Mouse (Mus musculus) E14TG2a.4 (cell line): ENCODE data around the gene Fhit.

Experiments
- H3K27me3 ChIP-seq: 2 replicates; pipeline ENCODE4 v1.6.1; 2014; ENCODE audit warnings: low read length, control low read depth; ENCODE audit not compliant: insufficient read depth
- H3K36me3 ChIP-seq: 2 replicates; pipeline ENCODE4 v1.6.1; 2014; ENCODE audit warnings: low read length, control low read depth; ENCODE audit not compliant: insufficient read depth
- H3K4me1 ChIP-seq: replicated peaks from 2 replicates; pipeline ENCODE4 v1.6.1; 2014; ENCODE audit warnings: low read depth, low read length, control low read depth
- H3K4me3 ChIP-seq: replicated peaks from 2 replicates; pipeline ENCODE4 v1.5.1; 2014; ENCODE audit warnings: mild to moderate bottlenecking, low read length
- H3K9me3 ChIP-seq: 2 replicates; pipeline ENCODE4 v1.6.1; 2014; ENCODE audit warnings: low read length, control low read depth
- CTCF ChIP-seq: conservative IDR thresholded peaks from 2 replicates; pipeline ENCODE4 v1.5.1; 2014; ENCODE audit warnings: low read length
- NANOG ChIP-seq: IDR thresholded peaks from 2 replicates; pipeline ENCODE4 v1.6.1; 2014; ENCODE audit warnings: borderline replicate concordance, low read length, mixed read lengths
- POU5F1 ChIP-seq: IDR thresholded peaks from 2 replicates; pipeline ENCODE4 v1.6.1; 2014; ENCODE audit warnings: low read length, borderline replicate concordance

Fhit gene

GRCm38 (mm10) chr14:10122176-10122575 is 1039.7 kb downstream of the Fhit start:
- H3K9me3 ChIP-seq = 0 out of 2 replicates have a peak, but pooled peaks cover 4% of the 10 kb centered on the region
- no peaks in the 10 kb centered on the region for H3K4me1 ChIP-seq
- no peaks in the 10 kb centered on the region for H3K27me3 ChIP-seq
- H3K4me3 ChIP-seq = no peak overlapping the region
- no peak for TF ChIP-seq NANOG
- H3K36me3 ChIP-seq = no peaks in the 10 kb centered on the region

GRCm38 (mm10) chr14:10096236-10096635 is 1065.6 kb downstream of the Fhit start:
- no peaks in the 10 kb centered on the region for H3K4me1 ChIP-seq
- no peaks in the 10 kb centered on the region for H3K9me3 ChIP-seq
- TF ChIP-seq NANOG = no peak
- TF ChIP-seq CTCF = no peak
- no peak for TF ChIP-seq POU5F1
- H3K36me3 ChIP-seq = no peaks in the 10 kb centered on the region
- H3K27me3 ChIP-seq = no peaks in the 10 kb centered on the region
- H3K4me3 ChIP-seq = no peak overlapping the region

- Histone ChIP-seq H3K9me3 (no peaks in the 10 kb centered on the region), H3K4me1 (no peaks in the 10 kb centered on the region), H3K4me3 (no peak overlapping the region), H3K27me3 (no peaks in the 10 kb centered on the region), H3K36me3 (no peaks in the 10 kb centered on the region)
- TF ChIP-seq CTCF (no peak), POU5F1 (no peak), NANOG (no peak)
Measured at GRCm38 (mm10) chr14:10079062-10079461, 1082.8 kb downstream of the Fhit start.

- no peak overlapping the region for H3K4me3 ChIP-seq
- peaks cover 4% of the 10 kb centered on the region; the same call in 1 of the 2 replicates for H3K9me3 ChIP-seq
- peaks cover 8% of the 10 kb centered on the region for H3K4me1 ChIP-seq
- H3K36me3 ChIP-seq = no peaks in the 10 kb centered on the region
- H3K27me3 ChIP-seq = no peaks in the 10 kb centered on the region
- TF ChIP-seq POU5F1 (no peak), CTCF (no peak), NANOG (no peak)
Measured at GRCm38 (mm10) chr14:10049947-10050346, 1111.9 kb downstream of the Fhit start.

DNA sequence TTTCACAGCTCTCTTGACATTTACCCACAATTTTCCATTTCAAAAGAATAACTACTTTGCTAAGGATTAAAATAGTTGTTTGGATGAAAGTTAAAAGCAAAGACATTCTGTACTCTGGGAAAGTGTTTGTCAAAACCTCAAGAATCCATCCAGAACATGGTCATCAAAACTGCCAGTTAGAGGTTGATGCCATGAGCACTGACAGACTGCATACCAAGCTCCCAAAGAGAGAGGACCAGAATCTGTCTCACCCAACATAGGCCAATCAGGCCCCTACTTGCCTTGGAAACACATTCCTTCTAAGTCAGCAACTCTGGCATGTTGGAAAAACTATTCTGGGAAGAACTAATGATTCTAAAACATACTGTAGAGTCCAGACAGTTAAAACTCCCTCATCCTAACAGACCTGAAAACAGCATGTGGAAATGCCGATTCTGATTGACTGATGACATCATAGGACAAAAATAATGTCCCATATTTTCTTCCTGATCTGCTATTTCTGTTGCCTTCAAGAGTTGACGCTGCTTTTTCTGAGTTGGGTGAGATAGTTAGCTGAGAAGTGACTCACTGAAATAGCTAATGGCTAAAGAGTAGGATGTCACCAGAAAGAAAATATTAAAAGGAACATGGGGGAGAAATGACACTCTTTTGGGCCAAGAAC is 1114.6 kb downstream of the Fhit start:
- H3K4me1 ChIP-seq = peaks cover 8% of the 10 kb centered on the region
- H3K9me3 ChIP-seq = peaks cover 11% of the 10 kb centered on the region
- no peaks in the 10 kb centered on the region for H3K27me3 ChIP-seq
- TF ChIP-seq NANOG (no peak), POU5F1 (no peak), CTCF (no peak)
- no peak overlapping the region for H3K4me3 ChIP-seq
- H3K36me3 ChIP-seq = no peaks in the 10 kb centered on the region

- peaks cover 16% of the 10 kb centered on the region for H3K9me3 ChIP-seq
- H3K36me3 ChIP-seq = no peaks in the 10 kb centered on the region
- TF ChIP-seq NANOG (no peak), POU5F1 (no peak), CTCF (no peak)
- H3K27me3 ChIP-seq = no peaks in the 10 kb centered on the region
- peaks cover 8% of the 10 kb centered on the region for H3K4me1 ChIP-seq
- H3K4me3 ChIP-seq = no peak overlapping the region
Measured at GRCm38 (mm10) chr14:10046336-10047122, 1115.3 kb downstream of the Fhit start.

- Histone ChIP-seq H3K27me3 (no peaks in the 10 kb centered on the region; the same call in 1 of the 2 replicates), H3K9me3 (peaks cover 12% of the 10 kb centered on the region), H3K4me1 (no peaks in the 10 kb centered on the region), H3K36me3 (no peaks in the 10 kb centered on the region), H3K4me3 (no peak overlapping the region)
- no peak for TF ChIP-seq POU5F1
- TF ChIP-seq NANOG = no peak
- no peak for TF ChIP-seq CTCF
Measured at GRCm38 (mm10) chr14:10038021-10038420, 1123.8 kb downstream of the Fhit start.

GRCm38 (mm10) chr14:10036685-10037215 is 1125.1 kb downstream of the Fhit start:
- Histone ChIP-seq H3K9me3 (peaks cover 2% of the 10 kb centered on the region; the same call in 1 of the 2 replicates), H3K4me1 (no peaks in the 10 kb centered on the region), H3K36me3 (no peaks in the 10 kb centered on the region), H3K27me3 (no peaks in the 10 kb centered on the region; the same call in 1 of the 2 replicates), H3K4me3 (no peak overlapping the region)
- TF ChIP-seq NANOG (no peak), CTCF (no peak), POU5F1 (no peak)
